Mouse (Mus musculus): ENCODE data around the gene Foxk2. TPM values are rescaled to one million over a fixed set of nuclear protein-coding genes. Genes with fewer than 3 reads are reported as not detected.
"Not testable (repeated sequence)": the region's sequence is repeated elsewhere in the genome, so short reads cannot be mapped to it uniquely, and the experiment has no call there.

The Foxk2 gene
- polyA plus RNA-seq, 1 experiment from 2014 or later: 13.0 TPM

DNA sequence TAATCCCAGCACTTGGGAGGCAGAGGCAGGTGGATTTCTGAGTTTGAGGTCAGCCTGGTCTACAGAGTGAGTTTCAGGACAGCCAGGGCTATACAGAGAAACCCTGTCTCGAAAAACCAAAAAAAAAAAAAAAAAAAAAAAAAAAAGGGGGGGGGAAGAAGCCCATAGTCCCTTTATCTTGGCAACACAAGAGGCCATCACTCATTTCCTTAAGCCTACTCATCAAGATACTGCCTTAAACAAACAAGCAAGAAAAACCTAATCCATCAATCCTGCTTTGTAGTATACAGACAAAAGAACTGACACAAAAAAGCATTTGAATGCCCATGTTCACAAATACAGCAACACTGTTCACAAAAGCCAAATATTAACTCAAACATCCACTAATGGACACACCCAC is 82.6 kb downstream of the Foxk2 start:
- ATAC-seq; H3K9ac ChIP-seq (replicated peaks); H3K27me3 ChIP-seq; H3K4me3 ChIP-seq (replicated peaks); H3K4me1 ChIP-seq (replicated peaks); H3K9me3 ChIP-seq; H3K4me2 ChIP-seq (replicated peaks); H3K27ac ChIP-seq: not testable (repeated sequence)
- WGBS: no CpG with 5 or more reads among the region's 1 CpGs
- H3K36me3 ChIP-seq: peaks cover 38% of the 10 kb centered on the region

DNA sequence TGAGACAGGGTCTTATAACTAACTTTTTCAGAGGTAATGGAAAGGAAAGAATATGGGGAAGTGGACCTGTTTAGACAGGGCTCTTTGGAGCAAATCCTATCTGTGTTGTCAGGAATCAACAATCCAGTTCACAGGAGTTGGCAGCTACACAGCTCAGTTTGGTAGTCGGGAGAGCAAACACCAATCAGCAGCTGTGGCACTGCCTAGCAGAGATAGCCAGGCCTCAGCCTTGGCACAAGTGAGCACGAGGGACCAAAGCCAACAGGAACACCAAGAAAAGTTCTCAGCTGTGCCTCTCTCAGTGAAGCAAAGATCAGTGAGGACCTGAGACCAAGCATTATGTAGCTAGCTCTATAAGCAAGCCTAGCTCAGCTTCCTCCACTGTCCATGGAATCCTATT is 87.2 kb downstream of the Foxk2 start:
- H3K27ac ChIP-seq: no peak overlapping the region
- H3K9me3 ChIP-seq: no peaks in the 10 kb centered on the region
- H3K4me3 ChIP-seq (replicated peaks): no peak overlapping the region
- no peak for ATAC-seq
- H3K36me3 ChIP-seq: peaks cover 36% of the 10 kb centered on the region
- WGBS: 97% methylated on average over 2 of the region's 2 CpGs
- no peaks in the 10 kb centered on the region for H3K27me3 ChIP-seq
- peaks cover 4% of the 10 kb centered on the region; the same call in 1 of the 2 replicates for H3K4me1 ChIP-seq (replicated peaks)
- H3K9ac ChIP-seq (replicated peaks): no peak overlapping the region
- H3K4me2 ChIP-seq (replicated peaks): no peak overlapping the region

DNA sequence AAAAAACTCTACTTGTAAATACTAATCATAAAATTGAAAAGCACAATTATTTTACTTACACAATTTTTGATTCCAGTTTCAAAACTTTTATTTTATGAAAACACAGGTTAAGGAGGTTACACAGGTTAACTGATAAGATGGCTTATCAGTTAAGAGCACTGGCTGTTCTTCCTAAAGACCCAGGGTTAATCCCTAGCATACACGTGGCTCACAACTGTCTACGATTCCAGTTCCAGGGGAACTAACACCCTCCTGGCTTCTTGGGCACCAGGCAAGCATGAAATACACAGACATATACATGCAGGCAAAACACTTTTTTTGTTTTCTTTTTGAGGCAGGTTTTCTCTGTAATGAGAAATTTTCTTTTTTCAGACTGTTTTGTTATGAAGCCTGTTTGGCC is 88.4 kb downstream of the Foxk2 start:
- Histone ChIP-seq H3K9ac (replicated peaks) (no peak overlapping the region), H3K9me3 (no peaks in the 10 kb centered on the region), H3K4me1 (replicated peaks) (peaks cover 16% of the 10 kb centered on the region), H3K4me3 (replicated peaks) (no peak overlapping the region), H3K36me3 (peaks cover 36% of the 10 kb centered on the region), H3K27ac (no peak overlapping the region), H3K27me3 (no peaks in the 10 kb centered on the region), H3K4me2 (replicated peaks) (no peak overlapping the region)
- 93% methylated on average over 2 of the region's 2 CpGs for WGBS
- ATAC-seq: no peak

DNA sequence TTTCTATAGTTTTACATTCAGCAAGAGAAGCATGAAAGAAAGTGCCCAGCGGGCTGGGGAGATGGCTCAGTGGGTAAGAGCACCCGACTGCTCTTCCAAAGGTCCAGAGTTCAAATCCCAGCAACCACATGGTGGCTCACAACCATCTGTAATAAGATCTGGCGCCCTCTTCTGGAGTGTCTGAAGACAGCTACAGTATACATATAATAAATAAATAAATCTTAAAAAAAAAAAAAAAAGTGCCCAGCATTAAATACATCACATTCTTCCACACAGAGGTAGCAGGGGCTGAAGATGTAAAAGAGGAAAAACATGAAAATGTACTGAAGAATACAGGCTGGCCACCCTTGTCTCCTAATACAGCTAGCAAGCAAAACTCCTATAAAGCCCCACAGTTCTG is 88.9 kb downstream of the Foxk2 start:
- H3K9me3 ChIP-seq; ATAC-seq; H3K4me2 ChIP-seq (replicated peaks); H3K27me3 ChIP-seq; H3K9ac ChIP-seq (replicated peaks); H3K27ac ChIP-seq; H3K4me3 ChIP-seq (replicated peaks): not testable (repeated sequence)
- H3K4me1 ChIP-seq (replicated peaks): peaks cover 20% of the 10 kb centered on the region
- WGBS: 85% methylated on average over 3 of the region's 3 CpGs
- H3K36me3 ChIP-seq: peaks cover 36% of the 10 kb centered on the region

DNA sequence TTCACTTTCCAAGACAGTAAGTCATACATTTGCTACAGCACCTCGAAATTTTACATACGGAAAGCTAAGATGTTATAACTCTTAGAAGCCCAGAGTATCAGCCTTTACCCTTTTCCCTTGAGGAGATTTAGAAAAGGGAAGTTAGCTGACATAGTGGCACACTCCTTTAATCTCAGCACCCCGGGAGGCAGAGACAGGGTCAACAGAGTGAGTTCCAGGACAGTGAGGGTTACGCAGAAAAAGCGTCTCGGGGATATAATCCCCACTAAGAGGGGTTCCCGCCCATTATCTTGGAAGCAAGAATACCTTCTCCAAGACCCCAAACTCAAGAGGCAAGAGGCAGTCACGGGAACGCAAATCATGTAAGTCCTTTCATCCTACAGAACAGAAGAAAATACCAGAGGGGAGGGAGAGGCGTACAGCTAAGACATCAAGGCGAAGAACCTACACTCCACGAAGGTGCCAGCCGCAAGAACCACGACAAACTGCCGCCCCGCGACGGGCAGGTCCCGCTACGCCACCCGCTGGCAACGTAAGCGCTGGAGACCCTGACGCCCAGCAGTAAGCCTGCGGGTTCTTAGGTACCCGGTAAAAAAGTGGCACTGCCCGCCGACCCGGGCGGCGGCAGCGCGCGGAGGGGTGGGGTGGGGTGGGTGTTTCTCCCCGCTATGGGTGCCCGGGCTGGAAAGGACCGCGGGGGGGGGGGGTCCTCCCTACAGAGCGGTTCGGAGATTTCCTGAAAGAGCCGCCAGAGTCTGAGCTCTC is 93.7 kb downstream of the Foxk2 start:
- ATAC-seq: no peak
- H3K9ac ChIP-seq (replicated peaks): peak overlapping the region; percentile 93
- 3% methylated on average over 40 of the region's 41 CpGs for WGBS

DNA sequence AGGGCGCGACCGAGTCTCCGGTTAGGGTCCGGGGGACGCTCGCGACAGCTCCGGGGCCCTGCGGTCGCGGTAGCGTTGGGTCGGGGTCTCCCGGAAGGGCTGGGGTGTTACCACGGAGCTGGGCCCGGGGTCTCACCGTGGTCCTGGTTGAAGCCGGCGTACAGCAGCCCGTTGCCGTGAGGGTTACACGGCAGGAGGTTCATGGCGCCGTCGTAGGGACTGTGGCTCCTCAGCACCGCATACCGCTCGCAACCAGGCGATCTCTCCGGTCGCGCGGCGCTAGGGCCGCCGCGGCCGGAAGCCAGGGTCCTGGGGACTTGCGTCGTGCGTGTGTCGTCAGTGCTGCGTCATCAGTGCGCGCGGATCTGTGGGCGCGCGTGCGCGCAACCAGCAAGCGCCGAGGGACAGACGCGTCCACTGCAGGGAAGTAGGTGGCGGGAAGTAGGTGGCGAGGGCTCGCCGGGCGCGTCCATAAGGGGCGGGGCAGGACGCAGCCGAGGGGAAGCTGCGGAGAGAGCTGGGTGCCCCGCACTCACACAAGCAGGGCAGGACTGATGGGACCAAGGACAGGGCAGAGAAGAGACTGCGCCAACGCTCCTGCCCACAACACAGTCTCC is 94.4 kb downstream of the Foxk2 start, which contains the start of gene Wdr45b:
Gene Wdr45b, minus strand, starts transcription at position 355 of the 617 bp plus-strand sequence.
- H3K27ac ChIP-seq: peak within 1 kb of the TSS; percentile 90
- peak within 1 kb of the TSS; percentile 93 for H3K9ac ChIP-seq (replicated peaks)
- H3K4me3 ChIP-seq (replicated peaks): peak within 1 kb of the TSS; percentile 92
- no peaks in the 10 kb centered on the region for H3K36me3 ChIP-seq
- H3K4me1 ChIP-seq (replicated peaks): peaks cover 28% of the 10 kb centered on the region
- H3K27me3 ChIP-seq: no peaks in the 10 kb centered on the region
- no peaks in the 10 kb centered on the region for H3K9me3 ChIP-seq
- peak within 1 kb of the TSS; percentile 87 for H3K4me2 ChIP-seq (replicated peaks)
- under 1% methylated on average over 69 of the region's 69 CpGs for WGBS
- ATAC-seq: peak; percentile 97

More for the DNA sequence above, 93.7 kb downstream of the Foxk2 start:
- Histone ChIP-seq H3K4me2 (replicated peaks) (peak overlapping the region; percentile 87), H3K4me1 (replicated peaks) (peaks cover 28% of the 10 kb centered on the region), H3K27me3 (no peaks in the 10 kb centered on the region), H3K27ac (peak overlapping the region; percentile 90), H3K36me3 (peaks cover 5% of the 10 kb centered on the region), H3K4me3 (replicated peaks) (peak overlapping the region; percentile 92), H3K9me3 (no peaks in the 10 kb centered on the region)

Other genes with a start within 250 kb of the Foxk2 start
- 0.50 TPM in 1 of 2 replicates, not detected in the other for gene Cd7, start 220.6 kb upstream of the Foxk2 start, polyA plus RNA-seq (2015; fragmentation: Nextera tagmentation; extraction: Ambion mirVana)
- gene Sectm1b, start 196.4 kb upstream of the Foxk2 start, polyA plus RNA-seq (2015; fragmentation: Nextera tagmentation; extraction: Ambion mirVana): not detected in 2 replicates
- gene Sectm1a, start 178.8 kb upstream of the Foxk2 start, polyA plus RNA-seq (2015; fragmentation: Nextera tagmentation; extraction: Ambion mirVana): not detected in 2 replicates
- gene Tex19.2, start 141.3 kb upstream of the Foxk2 start, polyA plus RNA-seq (2015; fragmentation: Nextera tagmentation; extraction: Ambion mirVana): not detected in 2 replicates
- not detected in 2 replicates for gene Tex19.1, start 113.8 kb upstream of the Foxk2 start, polyA plus RNA-seq (2015; fragmentation: Nextera tagmentation; extraction: Ambion mirVana)
- 0.15 and 0.22 TPM in 2 replicates for gene Uts2r, start 99.7 kb upstream of the Foxk2 start, polyA plus RNA-seq (2015; fragmentation: Nextera tagmentation; extraction: Ambion mirVana)
- 18.2 and 21.1 TPM in 2 replicates for gene Hexdc, start 55.6 kb upstream of the Foxk2 start, polyA plus RNA-seq (2015; fragmentation: Nextera tagmentation; extraction: Ambion mirVana)
- 20.2 and 22.9 TPM in 2 replicates for gene Ogfod3, start 55.3 kb upstream of the Foxk2 start, polyA plus RNA-seq (2015; fragmentation: Nextera tagmentation; extraction: Ambion mirVana)
- gene Cybc1, start 30.7 kb upstream of the Foxk2 start, polyA plus RNA-seq (2015; fragmentation: Nextera tagmentation; extraction: Ambion mirVana): 42.6 and 43.8 TPM in 2 replicates
- gene Narf, start 22.7 kb upstream of the Foxk2 start, polyA plus RNA-seq (2015; fragmentation: Nextera tagmentation; extraction: Ambion mirVana): 105 and 108 TPM in 2 replicates
- gene Wdr45b, start 94.5 kb downstream of the Foxk2 start, polyA plus RNA-seq (2015; fragmentation: Nextera tagmentation; extraction: Ambion mirVana): 80.4 and 82.6 TPM in 2 replicates
- gene Rab40b, start 128.3 kb downstream of the Foxk2 start, polyA plus RNA-seq (2015; fragmentation: Nextera tagmentation; extraction: Ambion mirVana): 5.9 and 7.9 TPM in 2 replicates
- 11.7 and 11.9 TPM in 2 replicates for gene Fn3krp, start 161.4 kb downstream of the Foxk2 start, polyA plus RNA-seq (2015; fragmentation: Nextera tagmentation; extraction: Ambion mirVana)
- gene Fn3k, start 174.9 kb downstream of the Foxk2 start, polyA plus RNA-seq (2015; fragmentation: Nextera tagmentation; extraction: Ambion mirVana): 3.8 and 4.4 TPM in 2 replicates
- 56.2 and 56.3 TPM in 2 replicates for gene Tbcd, start 192.0 kb downstream of the Foxk2 start, polyA plus RNA-seq (2015; fragmentation: Nextera tagmentation; extraction: Ambion mirVana)